Mouse (Mus musculus) spleen, adult 18-20 months (tissue): Measurements from ENCODE around the gene Vezt.

Source experiments
- DNase-seq, 2 experiments: peaks; one replicate each; pipeline ENCODE4 v3.0.0; 2022; ENCODE audit warnings: mixed read lengths in 2 of 2

The Vezt gene

GRCm38 (mm10) chr10:93909015-93909414, 126.6 kb downstream of the Vezt start:
- DNase-seq: no peak

DNA sequence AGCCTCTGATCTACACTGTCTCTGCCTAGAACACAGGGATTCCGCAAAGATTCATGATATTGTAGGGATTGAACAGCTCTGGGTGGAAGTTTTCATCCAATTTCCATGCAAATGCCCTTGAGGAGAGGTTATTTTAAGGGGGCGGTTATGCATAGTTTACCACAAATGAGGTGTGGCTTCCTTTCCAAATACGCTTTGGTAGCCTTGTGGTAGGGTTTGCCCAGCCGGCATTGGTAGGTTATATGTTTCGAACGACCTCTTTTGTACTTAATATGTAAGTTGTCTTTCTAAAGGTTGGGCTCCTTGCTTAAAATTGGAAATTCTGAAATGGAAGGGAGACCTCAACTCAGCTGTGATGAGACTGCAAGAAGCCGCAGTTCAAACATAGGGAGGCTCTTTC, 127.1 kb downstream of the Vezt start:
- DNase-seq: no peak

DNA sequence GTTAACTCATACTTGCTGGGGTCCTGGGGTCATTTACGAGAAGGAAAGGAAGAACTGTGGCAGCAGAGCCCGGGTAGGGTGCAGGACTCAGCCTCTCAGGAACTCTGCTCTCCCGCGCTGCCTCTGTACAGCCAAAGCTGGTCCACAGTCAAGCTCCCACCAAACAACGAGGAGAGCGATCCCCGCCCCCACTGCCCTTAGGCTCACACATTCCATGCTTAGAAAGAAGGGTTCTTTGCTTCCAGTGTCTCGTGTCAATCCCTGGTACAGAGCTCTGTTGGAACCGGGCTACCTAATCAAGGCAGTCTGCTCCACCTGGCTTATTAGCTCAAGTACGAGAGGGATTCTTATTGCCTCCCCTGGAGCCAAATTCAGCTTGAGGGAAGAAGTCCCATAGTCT, 128.2 kb downstream of the Vezt start:
- DNase-seq: no peak

DNA sequence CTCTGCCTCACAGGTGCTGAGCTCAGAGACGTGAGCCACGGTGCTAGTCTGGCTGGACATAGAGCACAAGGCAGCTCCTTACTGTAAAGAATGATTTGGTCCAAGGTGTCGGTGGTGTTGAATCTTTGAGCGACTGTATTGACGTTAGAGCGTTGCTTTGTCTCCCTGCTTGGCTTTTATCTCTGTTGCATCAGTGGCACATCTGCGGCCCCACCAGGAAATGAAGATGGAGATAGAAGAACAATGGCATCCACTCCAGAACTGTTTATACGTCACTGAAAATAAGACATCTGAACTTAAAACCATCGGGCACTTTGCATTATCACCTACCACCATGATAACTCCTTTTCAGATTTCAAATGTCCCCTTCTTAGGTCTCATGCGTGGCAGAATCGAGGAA, 135.7 kb downstream of the Vezt start:
- DNase-seq: no peak

DNA sequence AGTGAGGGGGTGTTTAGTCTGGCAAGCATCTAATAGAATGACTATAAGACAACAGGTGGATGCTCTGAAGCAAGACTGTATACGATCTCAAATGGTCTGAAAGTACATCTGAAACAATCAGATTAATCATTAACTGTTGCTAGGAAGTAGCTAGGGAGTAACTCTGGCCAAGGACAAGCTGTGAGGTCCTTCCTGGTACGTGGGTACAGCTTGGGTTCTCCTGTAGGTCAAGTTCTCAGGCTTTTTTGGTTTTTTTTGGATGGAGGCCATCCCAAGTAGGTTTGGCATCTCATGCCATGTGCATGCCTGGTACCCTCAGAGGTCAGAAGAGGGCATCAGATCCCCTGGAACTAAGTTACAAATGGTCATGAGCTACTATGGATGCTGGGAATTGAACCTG, 136.3 kb downstream of the Vezt start:
- DNase-seq: no peak

GRCm38 (mm10) chr10:93897043-93897646, 138.5 kb downstream of the Vezt start, which contains the start of gene Metap2:
Metap2 (minus strand) TSS chr10:93897093.
- DNase-seq: no peak

DNA sequence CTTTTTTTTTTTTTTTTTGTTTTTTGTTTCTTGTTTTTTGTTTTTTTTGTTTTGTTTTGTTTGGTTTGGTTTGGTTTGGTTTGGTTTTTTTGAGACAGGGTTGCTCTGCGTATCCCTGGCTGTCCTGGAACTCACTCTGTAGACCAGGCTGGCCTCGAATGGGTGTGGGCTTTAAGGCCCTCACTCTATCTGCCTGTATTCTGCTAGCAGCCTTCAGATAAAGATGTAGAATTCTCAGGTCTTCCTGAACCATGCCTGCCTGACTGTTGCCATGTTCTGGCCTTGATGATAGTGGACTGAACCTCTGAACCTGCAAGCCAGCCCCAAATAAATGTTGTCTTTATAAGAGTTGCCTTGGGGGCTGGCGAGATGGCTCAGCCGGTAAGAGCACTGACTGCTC, 143.1 kb downstream of the Vezt start:
- DNase-seq: no peak

- no peak for DNase-seq
Measured at GRCm38 (mm10) chr10:93891031-93891430, 144.6 kb downstream of the Vezt start.

- DNase-seq: no peak
Measured at GRCm38 (mm10) chr10:93890565-93890964, 145.1 kb downstream of the Vezt start.

DNA sequence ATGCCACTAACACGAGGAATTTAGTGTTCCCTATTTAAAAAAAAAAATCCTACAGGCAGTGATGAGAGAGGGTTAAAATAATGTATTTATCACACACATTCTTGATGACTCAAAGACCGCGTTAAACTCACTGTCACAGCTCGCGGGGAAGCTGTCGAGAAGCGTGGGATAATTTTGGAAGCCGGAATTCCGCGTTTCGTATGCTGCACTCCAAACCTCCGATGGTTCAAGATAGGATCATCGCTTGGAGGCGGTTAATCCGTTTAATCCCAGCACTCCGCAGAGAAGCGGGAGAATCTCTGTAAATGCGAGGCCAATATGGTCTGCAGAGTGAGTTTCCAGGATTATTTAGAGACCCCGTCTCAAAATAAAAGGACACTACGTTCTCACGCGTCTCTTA, 145.6 kb downstream of the Vezt start:
- no peak for DNase-seq

DNA sequence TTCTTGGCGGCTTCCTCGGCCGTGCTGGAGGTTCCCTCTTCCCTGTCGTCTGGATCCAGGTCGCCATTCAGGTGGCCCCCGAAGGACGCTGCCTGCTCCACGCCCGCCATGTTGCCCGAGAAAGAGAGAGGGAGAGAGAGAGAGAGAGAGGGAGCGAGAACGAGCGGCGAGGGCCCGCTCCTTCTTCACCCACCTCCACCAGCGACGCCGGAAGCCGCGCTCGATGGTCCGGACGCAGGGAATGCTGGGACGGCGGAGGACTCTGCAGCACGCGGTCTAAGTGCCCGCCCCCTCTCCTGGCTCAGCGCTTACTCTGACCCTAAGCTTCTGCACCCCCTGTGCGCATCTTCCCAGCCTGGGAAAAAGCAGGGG, 146.1 kb downstream of the Vezt start:
- DNase-seq: peak; percentile 72 to 82
